Mouse (Mus musculus): ENCODE data around the gene Armc12.
"Not testable (repeated sequence)": the region's sequence is repeated elsewhere in the genome, so short reads cannot be mapped to it uniquely, and the experiment has no call there.

Gene Armc12

DNA sequence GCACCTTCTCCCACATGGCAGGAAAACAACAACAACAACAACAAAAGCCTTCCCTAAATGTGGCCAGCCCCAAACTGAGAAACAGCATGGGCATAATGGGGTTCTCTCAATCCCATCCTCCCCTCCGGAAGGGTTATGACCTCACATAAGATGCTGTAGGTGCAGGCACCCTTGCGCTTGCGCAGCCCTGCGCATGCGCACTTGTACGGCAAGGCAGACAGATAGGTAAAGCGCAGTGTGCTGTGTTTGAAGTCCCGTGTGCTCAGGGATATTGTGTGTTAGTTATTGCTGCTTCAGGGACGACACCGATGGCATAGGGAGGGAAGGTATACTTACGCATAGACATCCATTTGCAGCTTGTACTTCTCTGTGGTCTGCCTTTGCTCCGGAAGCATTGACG, 2.7 kb downstream of the Armc12 start:
- DNase-seq: no peak

DNA sequence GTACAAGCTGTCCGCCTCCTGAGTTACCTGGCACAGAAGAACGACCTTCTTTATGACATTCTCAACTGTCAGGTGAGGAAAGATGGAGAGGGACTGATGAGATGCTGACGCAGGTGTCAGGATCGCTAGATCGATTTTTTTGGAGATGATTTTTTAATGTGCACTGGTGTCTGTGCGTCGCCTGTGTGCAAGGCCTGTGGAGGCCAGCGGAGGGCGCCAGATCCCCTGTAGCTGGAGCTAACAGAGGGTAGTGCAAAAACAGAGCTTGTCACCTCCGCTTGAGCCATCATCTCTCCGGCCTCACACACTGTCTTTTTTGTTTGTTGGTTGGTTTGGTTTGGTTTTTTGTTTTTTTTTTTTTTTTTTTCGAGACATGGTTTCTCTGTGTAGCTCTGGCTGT, 7.3 kb downstream of the Armc12 start:
- peak; percentile 28 to 46 for DNase-seq

DNA sequence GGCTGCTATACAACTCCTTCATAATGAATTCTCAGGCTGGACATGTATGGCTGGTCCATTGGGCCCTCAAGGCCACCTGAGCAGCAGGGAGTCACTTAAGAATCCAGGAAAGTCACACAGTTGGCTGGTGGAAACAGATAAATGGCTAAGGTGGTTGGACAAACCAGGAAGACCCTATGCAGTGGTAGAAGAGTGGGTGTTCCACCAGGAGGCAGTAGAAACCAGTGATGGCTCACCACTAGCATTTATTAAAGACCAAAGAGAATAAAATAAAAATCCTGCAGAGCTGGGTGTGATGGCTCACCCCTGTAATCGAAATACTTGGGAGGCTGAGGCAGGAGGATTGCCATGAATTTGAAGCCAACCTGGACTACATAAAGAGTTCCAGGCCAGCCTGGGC, 16.3 kb downstream of the Armc12 start:
- peak in 1 of 2 experiments; percentile 38 for DNase-seq

DNA sequence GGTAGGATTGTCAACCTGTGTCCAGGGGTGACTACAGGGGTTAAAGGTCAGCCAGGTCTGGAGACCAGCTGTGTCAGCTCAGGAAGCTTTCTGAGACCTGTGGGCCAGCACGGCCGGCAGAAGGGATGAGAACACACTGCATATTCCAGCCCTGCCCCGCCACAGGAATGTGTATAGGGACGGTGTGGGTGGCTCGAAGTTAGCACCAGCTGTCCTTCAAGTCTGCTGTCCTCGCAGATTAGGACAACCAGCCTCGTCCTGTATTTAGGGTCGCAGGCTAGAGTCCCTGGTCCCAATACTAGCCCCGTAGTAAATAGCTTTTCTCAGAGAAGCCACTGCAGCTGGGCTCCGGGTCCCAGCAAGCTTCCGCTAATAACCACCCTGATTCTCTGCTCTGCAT, 17.9 kb downstream of the Armc12 start:
- DNase-seq: no peak

DNA sequence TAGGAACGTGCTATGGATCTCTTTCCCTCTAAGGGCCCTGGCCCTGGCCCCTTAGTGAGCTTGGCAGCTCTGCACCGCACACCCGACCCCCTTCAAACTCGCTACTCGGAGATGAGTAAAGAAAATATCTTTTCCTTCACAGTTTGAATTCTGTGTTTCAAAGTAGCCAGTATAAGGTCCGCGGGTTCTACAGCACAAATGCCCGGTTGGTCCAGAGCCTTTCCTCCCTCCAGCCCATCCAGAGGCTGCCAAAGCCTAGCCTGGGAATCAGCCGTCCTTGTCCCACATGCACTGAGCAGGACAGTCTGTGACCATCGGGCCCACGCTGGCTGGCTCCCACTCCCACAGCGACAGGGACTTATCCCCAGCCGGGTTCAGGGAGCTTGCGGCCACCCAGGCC, 18.5 kb downstream of the Armc12 start, which contains the start of gene Clpsl2:
Gene Clpsl2 (plus strand): TSS at position 301 of the 400 bp plus-strand sequence.
- no peak for DNase-seq

DNA sequence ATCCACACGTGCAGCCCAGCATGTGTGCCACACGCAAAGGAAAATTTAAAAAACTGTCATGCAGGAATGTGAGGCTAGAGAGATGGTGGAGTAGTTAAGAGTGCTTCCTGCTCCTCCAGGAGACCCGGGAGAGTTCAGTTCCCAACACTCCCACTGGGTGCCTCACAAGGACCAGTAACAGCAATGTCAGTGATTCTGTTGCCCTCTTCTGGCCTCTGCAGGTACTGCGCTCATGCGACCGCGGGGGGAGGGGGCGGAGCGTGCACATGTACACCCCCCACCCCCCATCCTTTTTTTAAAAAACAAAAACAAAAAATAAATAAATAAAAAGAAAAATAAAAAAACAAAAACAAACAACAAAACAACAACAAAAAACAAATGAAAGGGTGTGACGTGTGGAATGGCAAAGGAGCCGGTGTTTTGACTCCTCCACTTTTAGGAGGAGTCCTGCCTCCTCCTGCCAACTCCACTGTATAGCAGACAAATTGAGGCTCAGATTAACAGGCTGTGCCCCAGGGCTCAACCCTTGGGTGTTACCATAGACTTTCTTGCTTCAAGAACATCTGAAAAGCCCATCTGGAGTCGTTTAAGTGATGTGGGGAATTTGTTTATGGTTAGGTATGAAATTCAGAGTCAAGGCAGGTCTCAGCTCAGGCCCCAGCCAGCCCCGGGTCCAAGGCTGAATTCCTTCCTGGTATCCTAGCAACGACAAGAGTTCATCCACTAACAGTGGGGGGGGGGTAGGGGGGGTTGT, 22.6 kb downstream of the Armc12 start:
- DNase-seq: peak; percentile 84 to 88

DNA sequence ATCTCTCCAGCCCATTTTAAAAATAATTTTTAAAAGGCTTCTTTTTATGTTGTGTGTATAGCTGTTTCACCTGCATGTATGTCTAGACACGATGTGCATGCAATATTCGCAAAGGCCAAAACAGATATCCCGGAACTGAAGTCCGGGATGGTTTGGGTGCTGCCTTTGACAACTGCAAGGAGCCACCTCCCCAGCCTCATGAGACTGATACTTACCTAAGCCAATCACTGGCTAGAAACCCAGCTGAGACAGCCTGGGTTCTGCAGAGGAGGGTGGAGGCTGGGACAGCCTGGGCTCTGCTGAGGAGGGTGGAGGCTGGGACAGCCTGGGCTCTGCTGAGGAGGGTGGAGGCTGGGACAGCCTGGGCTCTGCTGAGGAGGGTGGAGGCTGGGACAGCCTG, 23.4 kb downstream of the Armc12 start:
- DNase-seq: not testable (repeated sequence)

DNA sequence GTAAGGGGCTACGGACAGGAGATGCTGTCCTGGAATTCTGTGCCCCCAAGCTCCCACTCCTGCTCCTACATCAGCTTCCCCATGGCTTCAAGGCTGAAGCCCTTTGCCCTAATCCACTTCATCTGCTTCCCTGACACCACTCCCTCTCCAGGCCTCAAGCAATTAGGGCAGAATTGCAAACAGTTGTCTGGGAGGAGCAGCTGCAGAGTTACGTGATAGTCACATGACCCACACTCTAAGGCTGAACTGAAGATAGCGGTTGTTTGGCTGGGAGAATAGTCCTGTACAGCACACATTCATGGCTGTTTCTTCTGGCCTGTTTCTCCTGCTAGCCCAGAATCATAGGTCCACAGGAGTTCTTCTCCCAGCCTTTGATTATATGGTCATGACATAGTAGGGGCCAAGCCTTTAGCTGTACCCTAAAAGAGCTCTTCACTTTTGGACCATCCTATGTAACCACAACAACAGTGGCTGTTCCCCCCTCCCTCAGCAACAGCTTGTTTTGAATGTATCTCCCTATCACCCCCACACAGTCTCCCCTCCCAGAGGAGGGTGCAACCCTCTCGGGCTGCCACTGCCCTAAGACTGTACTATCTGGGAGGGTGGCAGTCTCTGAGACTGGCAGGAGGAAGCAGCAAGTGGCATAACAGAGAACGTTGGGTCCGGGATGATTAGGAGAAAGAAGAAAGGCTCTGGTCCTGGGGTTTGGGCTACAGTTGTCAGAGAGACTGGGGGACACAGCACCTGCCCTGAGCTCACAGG, 26.2 kb downstream of the Armc12 start:
- DNase-seq: no peak

DNA sequence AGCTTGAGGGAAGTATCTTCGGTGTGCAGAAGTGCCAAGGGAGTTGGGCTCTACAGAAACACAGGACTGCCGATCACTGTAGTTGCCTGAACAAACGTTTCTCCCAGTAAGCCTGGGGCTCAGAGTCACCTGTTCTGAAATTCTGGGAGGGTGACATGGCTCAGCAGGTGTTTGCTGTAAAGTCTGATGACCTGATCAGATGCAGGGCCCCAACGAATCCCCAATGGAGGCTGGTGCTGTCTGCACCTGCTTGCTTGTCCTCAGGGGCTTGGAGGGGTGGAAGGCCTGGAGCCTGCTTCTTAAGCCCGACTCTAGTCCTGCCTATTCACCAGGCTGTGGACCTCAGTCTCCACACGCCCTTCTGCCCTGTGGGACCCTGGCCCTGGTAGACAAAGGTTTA, 27.2 kb downstream of the Armc12 start:
- no peak for DNase-seq

DNA sequence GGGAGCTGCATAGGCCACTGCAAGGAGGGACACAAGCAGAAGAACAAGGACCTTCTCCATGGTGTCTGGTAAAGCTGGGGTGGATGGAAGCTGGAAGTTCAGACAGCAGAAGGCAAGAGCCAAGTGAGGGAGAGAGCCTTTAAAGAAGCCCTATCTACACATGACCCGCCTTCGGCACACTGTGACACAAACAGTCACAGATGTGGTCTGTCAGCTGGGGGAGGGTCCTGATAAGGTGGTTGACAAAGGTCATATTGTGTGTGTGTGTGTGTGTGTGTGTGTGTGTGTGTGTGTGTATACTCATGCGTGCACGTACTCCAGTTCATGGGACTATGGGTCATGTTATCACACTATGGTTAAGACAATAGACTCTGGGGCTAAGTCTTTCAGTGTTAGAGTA, 30.0 kb downstream of the Armc12 start, which contains the start of gene Clps:
Gene Clps (minus strand): TSS at position 169 of the 400 bp plus-strand sequence.
- no peak for DNase-seq

DNA sequence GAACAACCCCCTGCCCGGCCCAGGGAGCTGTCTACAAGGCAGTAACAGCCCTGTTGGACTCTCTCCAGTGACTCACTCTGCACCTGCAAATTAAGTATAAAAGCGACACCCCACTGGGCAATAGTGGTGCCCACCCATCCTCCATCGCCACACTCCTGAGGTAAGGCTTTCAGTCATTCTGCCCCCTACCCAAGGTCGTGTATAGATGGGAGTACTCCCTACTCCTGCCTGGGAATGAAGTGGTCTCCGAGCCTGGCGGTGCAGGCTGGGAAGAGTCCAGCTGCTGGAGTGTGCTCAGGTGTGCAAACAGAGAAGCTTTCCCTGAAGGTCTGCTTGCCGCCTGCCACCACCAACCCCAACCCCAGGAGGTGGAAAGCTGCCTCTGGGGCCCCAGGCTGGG, 31.0 kb downstream of the Armc12 start:
- no peak for DNase-seq

DNA sequence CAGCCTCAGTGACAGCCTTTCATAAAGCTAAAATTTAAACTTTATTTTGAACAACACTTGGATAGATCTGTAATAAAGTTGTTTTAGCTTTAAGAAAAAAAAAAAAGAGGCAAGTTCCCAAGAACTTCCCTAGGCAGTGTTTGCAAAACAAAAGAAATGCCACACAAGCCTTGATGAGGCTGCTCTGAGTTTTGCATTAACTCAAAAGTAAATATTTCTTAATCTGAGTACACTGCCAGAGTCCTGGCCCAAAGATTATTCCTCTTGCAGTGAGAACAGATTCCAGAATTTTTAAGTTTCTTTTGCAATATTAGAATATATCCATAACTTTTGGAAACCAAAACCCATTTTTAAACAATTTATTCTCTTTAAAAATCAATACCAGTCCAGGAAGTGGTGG, 34.6 kb downstream of the Armc12 start:
- DNase-seq: no peak

DNA sequence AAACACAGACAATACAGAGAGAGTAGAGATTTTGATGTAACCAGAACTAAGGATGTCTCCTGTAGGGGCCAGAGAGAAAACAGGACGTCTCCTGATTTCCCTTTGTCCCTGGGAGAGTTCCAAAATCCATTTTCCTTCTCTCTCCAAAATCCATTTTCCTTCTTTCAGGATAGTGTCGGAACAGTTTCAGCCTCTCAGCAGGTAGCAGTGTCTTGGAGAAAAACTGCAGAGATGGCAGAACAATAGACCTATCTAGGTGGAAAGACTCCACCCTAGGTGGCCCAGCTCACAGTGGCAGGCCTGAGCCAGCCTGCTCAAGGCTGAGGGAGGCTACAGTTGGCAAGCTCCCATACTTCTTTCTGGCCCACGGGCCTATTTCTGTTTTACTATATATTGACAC, 36.9 kb downstream of the Armc12 start:
- DNase-seq: no peak

DNA sequence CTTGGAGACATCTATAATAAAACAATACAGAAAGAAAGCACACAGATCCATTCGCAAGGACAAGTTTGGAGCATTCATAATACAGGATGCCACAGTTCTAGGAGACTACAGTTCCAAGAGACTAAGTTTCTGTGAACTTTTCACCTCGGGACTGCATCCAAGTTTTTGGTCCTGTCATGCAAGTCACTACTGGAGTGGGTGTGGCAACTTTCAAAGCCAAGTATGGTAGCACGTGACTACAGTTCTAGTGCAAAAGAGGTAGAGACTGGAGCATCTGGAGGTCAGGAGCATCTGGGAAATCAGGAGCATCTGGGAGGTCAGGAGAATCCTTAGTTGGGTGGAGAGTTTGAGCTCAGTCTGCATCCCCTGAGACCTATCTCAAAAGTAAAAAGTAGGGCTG, 41.3 kb downstream of the Armc12 start:
- no peak for DNase-seq

DNA sequence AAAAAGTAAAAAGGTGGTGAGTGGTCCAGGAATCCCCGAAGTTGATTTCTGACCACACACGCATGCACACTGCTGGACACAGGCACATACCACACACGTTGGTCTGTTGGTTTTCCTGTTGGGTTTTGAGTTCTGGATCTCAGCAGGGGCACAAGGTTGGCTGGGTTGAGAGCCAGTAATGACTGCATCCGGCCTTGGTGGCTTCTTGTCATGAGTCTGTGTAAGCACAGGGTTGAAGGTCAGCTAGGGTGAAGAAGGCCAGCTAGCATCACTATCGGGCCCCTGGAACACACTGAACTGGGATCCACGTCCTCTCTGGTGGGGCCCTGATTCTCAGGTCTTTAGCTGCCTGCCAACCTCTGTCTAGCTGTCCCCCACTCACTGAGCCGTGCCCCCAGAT, 41.9 kb downstream of the Armc12 start:
- no peak for DNase-seq

DNA sequence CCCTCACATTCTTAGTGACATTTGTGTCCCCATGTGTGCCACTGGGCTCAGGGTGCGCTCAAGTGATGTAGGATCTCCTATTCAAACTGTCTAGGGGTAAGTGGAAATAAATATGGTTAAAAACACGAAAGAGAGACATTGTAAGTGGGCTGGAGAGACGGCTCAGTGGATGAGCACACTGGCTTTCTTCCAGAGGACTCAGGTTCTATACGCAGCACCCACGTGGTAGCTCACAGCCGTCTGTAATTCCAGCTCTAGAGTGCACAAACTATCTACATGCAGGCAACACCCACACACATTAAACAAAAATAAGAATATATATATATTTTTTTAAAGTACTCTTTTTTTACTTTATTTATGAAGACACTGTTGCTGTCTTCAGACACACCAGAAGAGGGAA, 42.3 kb downstream of the Armc12 start:
- DNase-seq: no peak

DNA sequence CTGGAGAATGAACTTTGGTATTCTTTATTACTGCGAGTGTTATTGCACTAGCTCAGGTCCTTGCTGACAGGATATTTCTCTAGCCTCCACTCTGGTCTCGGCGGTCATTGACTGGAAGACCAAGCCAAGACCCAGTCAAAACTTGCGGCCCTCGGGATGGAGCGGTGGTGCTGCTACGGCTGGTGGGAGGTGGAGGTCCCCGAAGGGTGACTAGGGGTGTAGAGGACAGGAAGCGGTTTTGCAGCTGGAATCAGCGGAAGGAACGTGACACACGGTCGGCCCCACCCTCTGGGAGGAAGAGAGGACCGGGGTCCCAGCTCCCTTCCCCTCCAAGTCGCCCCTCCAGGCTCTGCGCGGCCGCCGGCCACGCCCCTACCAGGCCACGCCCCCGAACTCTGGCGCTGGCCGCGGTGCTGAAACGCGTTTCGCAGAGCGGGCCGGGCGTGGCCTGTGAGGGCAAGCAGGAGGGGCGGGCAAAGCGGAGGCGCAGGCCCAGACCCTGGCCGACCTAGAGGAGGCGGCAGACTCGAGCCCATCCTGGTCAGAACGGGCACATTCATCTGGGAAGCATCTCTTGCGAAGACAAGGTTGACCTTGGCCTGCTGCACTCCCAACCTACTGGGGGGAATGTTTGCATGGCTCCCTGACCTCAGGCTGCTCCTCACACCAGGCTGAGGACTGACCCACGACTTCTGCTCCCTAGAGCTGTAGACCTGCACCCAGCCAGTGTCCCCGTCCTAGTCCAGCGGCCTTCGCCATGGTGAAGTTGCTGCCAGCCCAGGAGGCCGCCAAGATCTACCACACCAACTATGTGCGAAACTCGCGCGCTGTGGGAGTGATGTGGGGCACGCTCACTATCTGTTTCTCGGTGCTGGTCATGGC, 44.9 kb downstream of the Armc12 start, which contains the start of gene Lhfpl5:
Gene Lhfpl5 (plus strand): TSS at position 398 of the 882 bp plus-strand sequence.
- peak; percentile 77 to 84 for DNase-seq

DNA sequence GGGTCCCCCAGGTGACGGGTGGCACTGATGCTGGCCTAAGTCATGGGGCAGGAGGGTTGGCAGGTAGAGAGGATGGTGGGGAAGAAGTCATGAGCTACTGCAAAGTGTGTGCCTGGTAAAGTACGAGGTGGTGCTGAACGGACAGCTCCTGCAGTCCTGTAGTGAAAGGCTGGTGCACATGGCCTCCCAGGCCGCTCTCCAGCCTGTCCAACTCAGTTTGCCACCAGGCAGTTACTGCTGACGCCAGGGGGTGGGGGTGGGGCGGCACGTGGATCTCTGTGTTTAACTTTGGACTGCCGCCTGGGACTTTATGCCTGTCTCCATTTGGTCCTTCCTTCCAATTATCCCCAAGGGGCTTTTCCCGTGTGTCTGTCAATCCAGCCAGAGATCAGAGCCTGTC, 49.8 kb downstream of the Armc12 start:
- peak in 1 of 2 experiments; percentile 44 for DNase-seq

DNA sequence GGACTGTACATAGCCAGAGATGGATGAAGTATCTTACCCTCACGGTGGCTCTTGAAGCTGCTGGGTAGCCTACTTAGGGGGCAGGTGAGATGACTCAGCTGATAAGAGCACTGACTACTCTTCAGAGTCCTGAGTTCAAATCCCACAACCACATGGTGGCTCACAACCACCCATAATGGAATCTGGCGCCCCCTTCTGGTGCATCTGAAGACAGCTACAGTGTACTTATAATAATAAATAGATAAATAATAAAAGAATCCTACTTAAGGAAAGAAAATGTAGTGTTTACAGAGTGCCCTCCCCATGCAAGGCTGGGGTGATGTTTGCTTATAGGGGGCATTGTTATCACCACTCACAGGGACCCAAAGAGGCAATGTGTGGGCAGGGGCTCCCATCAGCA, 50.5 kb downstream of the Armc12 start:
- DNase-seq: no peak

DNA sequence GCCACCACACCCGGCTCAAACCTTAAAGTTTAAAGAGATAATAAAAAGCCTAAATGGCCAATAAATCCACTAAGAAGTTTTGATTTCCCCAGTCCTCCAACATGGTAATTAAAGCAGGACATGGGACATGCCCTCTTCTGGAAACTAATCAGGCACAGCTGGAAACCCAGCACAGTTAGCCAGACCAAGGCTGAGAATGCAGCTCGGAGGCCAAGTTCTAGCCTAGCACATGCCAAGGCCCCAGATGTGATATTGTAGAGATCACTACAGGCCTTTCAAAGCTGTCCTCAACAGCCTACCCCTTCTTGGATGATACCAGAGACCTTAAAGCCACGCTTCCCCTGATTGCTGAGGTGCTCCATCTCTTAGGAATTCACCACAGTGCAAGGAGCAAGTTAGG, 55.9 kb downstream of the Armc12 start:
- no peak for DNase-seq

DNA sequence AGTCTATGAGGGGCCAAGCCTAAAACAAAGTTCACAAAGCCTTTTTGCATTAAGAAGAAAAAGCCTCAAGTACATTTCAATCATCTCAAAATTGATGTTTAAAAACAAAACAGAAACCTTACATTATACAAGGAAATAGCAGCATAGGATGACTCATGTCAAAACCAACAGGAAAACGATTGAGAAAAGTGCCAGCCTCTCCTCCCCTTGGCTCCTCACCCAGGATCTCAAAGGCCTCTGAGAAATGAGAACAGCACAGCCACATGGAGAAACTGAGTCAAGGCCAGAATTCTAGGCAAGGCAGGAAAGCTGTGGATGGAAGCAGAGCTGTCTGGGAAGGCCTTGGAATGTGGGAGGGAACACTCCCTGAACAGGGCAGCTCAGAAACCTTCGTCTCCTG, 58.0 kb downstream of the Armc12 start:
- DNase-seq: no peak

Measured in cerebellum, postnatal 10 days (tissue).